Mouse (Mus musculus) cerebellum, adult 2 months (tissue): ENCODE results near the gene Gm26897.

Experiments
- CTCF ChIP-seq: fragments of 200-500 bp; IDR thresholded peaks from 2 replicates; pipeline ENCODE4 v1.5.1; 2011; ENCODE audit warnings: low read depth, mild to moderate bottlenecking, control low read depth, low read length, moderate library complexity, borderline replicate concordance; ENCODE audit not compliant: insufficient read depth
- POLR2A ChIP-seq: fragments of 200-500 bp; IDR thresholded peaks from 2 replicates; pipeline ENCODE4 v1.6.1; 2011; ENCODE audit warnings: low read length, control low read depth, borderline replicate concordance; ENCODE audit not compliant: insufficient read depth

DNA sequence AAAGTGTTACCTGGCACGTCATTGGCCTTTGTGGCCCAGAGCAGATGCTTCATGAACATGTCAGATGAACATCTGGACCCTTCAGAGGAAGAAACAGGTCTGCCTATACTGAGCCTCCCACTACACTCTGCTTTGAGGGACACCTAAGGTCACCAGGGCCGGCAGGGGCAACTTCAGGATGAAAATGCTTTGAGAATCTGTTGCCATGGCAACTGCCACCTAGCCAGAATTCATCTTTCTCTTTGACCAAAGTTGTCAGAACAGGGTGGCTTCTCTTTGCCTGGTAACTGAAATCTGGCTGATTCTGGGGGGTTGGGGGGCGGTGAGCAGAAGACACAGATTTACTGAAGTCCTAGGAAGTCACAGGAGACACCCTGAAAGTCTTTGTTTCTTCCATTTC lies 14.7 kb upstream of the Gm26897 start:
- TF ChIP-seq CTCF (no peak), POLR2A (no peak)
